Mouse (Mus musculus) kidney, postnatal 0 days (tissue): Measurements from ENCODE around the gene Hnrnpul1. TPM values are rescaled to one million over a fixed set of nuclear protein-coding genes. Genes with fewer than 3 reads are reported as not detected.
"Not testable (repeated sequence)": the region's sequence is repeated elsewhere in the genome, so short reads cannot be mapped to it uniquely, and the experiment has no call there.

Experiments
- ATAC-seq: fragments of 200-750 bp; cut with Nextera tagmentation; replicated peaks from 2 replicates; pipeline ENCODE4 v1.8.0; 2017; ENCODE audit warnings: low read depth, moderate number of reproducible peaks, moderate TSS enrichment, moderate library complexity; ENCODE audit not compliant: low FRiP score
- DNase-seq: peaks from one replicate; pipeline ENCODE4 v3.0.0-alpha.2; 2016; ENCODE audit warnings: low spot score
- H3K27ac ChIP-seq: fragments of 300-500 bp; sonication (generic); 2 replicates; pipeline ENCODE4 v1.5.1; 2014; ENCODE audit warnings: mild to moderate bottlenecking
- H3K27me3 ChIP-seq: fragments of 300-500 bp; sonication (generic); 2 replicates; pipeline ENCODE4 v1.6.1; 2014; ENCODE audit warnings: low read length, mixed read lengths; ENCODE audit not compliant: insufficient read depth
- H3K36me3 ChIP-seq: fragments of 300-500 bp; sonication (generic); 2 replicates; pipeline ENCODE4 v1.6.1; 2014; ENCODE audit warnings: low read length, mixed read lengths; ENCODE audit not compliant: insufficient read depth
- H3K4me1 ChIP-seq: fragments of 300-500 bp; sonication (generic); replicated peaks from 2 replicates; pipeline ENCODE4 v1.6.1; 2014; ENCODE audit warnings: antibody characterized with exemption, low read length, mixed read lengths; ENCODE audit not compliant: insufficient read depth
- H3K4me2 ChIP-seq: fragments of 300-500 bp; sonication (generic); 2 replicates; pipeline ENCODE4 v1.6.1; 2014; ENCODE audit warnings: mild to moderate bottlenecking, low read length, moderate library complexity, mixed read lengths
- H3K4me3 ChIP-seq: fragments of 300-500 bp; sonication (generic); replicated peaks from 2 replicates; pipeline ENCODE4 v1.5.1; 2014; ENCODE audit warnings: low read depth, low read length
- H3K9ac ChIP-seq: fragments of 300-500 bp; sonication (generic); 2 replicates; pipeline ENCODE4 v1.6.1; 2014; ENCODE audit warnings: low read depth, low read length
- H3K9me3 ChIP-seq: fragments of 300-500 bp; sonication (generic); replicated peaks from 2 replicates; pipeline ENCODE4 v1.6.1; 2016; ENCODE audit warnings: low read length, inconsistent platforms, mixed read lengths
- CTCF ChIP-seq: IDR thresholded peaks from 2 replicates; pipeline ENCODE4 v1.5.1; 2016; ENCODE audit warnings: antibody characterized with exemption, low read depth, mild to moderate bottlenecking, moderate library complexity
- WGBS: fragments of 180-500 bp; shearing (Covaris S2); extraction: QIAGEN DNeasy Blood & Tissue Kit; methylation state at CpG from one replicate; pipeline ENCODE4 v1.1.7; 2014; 5-methylcytosine and 5-hydroxymethylcytosine counted together
- polyA plus RNA-seq: library from polyadenylated mRNA; unstranded; fragments of >200 nt; fragmentation: Nextera tagmentation; extraction: Ambion mirVana; gene quantifications from 2 replicates; pipeline ENCODE4 v1.2.1, GENCODE M21; 2015

Hnrnpul1 gene
- polyA plus RNA-seq, 1 experiment from 2014 or later, result 56.0 TPM

GRCm38 (mm10) chr7:25794775-25795174 is 40.2 kb upstream of the Hnrnpul1 start:
- H3K36me3 ChIP-seq, result no peaks in the 10 kb centered on the region
- H3K4me1 ChIP-seq, result no peaks in the 10 kb centered on the region
- ATAC-seq (no peak), DNase-seq (no peak)
- H3K4me2 ChIP-seq, result no peak overlapping the region
- no peak overlapping the region for H3K4me3 ChIP-seq
- no peak overlapping the region for H3K27ac ChIP-seq
- WGBS, result 79% methylated on average over 8 of the region's 8 CpGs
- TF ChIP-seq CTCF, result no peak
- H3K9me3 ChIP-seq, result no peaks in the 10 kb centered on the region
- no peaks in the 10 kb centered on the region for H3K27me3 ChIP-seq
- no peak overlapping the region for H3K9ac ChIP-seq

GRCm38 (mm10) chr7:25793679-25794078 is 39.1 kb upstream of the Hnrnpul1 start:
- no peak overlapping the region for H3K9ac ChIP-seq
- 59% methylated on average over 3 of the region's 3 CpGs for WGBS
- no peak overlapping the region for H3K27ac ChIP-seq
- no peak for DNase-seq
- no peak for ATAC-seq
- H3K9me3 ChIP-seq, result no peaks in the 10 kb centered on the region
- H3K4me2 ChIP-seq, result no peak overlapping the region
- no peaks in the 10 kb centered on the region for H3K36me3 ChIP-seq
- H3K27me3 ChIP-seq, result no peaks in the 10 kb centered on the region
- TF ChIP-seq CTCF, result no peak
- H3K4me1 ChIP-seq, result 0 out of 2 replicates have a peak, but pooled peaks cover 3% of the 10 kb centered on the region
- no peak overlapping the region for H3K4me3 ChIP-seq

DNA sequence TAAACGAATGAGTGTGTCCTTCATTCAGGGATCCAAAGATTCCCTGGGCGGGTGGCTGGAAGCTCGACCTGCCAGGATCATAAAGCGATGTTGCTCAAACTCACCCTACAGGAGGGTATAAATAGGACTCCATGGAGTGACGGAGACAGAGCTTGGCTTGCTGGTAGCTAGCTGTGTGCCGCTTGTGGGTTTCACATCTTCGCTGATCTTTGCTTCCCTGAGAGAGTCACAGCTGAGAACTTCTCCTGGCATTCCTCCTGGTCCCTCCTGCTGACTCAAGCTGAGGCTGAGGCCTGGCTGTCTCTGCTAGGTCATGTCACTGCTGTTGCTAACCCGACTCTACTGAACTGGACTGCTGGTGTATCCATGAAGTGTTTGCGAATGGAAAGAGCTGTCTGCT is 38.4 kb upstream of the Hnrnpul1 start:
- 63% methylated on average over 9 of the region's 9 CpGs for WGBS
- not testable (repeated sequence) for H3K9ac ChIP-seq, H3K9me3 ChIP-seq, H3K4me3 ChIP-seq, H3K4me2 ChIP-seq, H3K36me3 ChIP-seq, H3K27ac ChIP-seq, DNase-seq, H3K27me3 ChIP-seq, ATAC-seq, H3K4me1 ChIP-seq

- H3K9ac ChIP-seq, result no peak overlapping the region
- H3K4me3 ChIP-seq, result no peak overlapping the region
- no peak overlapping the region for H3K27ac ChIP-seq
- H3K36me3 ChIP-seq, result no peaks in the 10 kb centered on the region
- no peak overlapping the region for H3K4me2 ChIP-seq
- no peaks in the 10 kb centered on the region for H3K9me3 ChIP-seq
- peaks cover 8% of the 10 kb centered on the region; the same call in 1 of the 2 replicates for H3K4me1 ChIP-seq
- ATAC-seq (no peak), DNase-seq (no peak)
- 64% methylated on average over 8 of the region's 8 CpGs for WGBS
- no peaks in the 10 kb centered on the region for H3K27me3 ChIP-seq
- TF ChIP-seq CTCF, result no peak
Measured at GRCm38 (mm10) chr7:25790615-25791014, 36.1 kb upstream of the Hnrnpul1 start.

GRCm38 (mm10) chr7:25789129-25789440 is 34.5 kb upstream of the Hnrnpul1 start:
- TF ChIP-seq CTCF, result no peak
- DNase-seq, result no peak
- Histone ChIP-seq H3K9me3 (no peaks in the 10 kb centered on the region), H3K36me3 (no peaks in the 10 kb centered on the region), H3K9ac (no peak overlapping the region), H3K27me3 (no peaks in the 10 kb centered on the region), H3K4me1 (peaks cover 8% of the 10 kb centered on the region; the same call in 1 of the 2 replicates), H3K27ac (0 out of 2 replicates have a peak overlapping the region, but pooled peaks have one; percentile 6), H3K4me2 (peak overlapping the region; percentile 76), H3K4me3 (peak overlapping the region; percentile 54)
- 46% methylated on average over 3 of the region's 3 CpGs for WGBS
- no peak for ATAC-seq

DNA sequence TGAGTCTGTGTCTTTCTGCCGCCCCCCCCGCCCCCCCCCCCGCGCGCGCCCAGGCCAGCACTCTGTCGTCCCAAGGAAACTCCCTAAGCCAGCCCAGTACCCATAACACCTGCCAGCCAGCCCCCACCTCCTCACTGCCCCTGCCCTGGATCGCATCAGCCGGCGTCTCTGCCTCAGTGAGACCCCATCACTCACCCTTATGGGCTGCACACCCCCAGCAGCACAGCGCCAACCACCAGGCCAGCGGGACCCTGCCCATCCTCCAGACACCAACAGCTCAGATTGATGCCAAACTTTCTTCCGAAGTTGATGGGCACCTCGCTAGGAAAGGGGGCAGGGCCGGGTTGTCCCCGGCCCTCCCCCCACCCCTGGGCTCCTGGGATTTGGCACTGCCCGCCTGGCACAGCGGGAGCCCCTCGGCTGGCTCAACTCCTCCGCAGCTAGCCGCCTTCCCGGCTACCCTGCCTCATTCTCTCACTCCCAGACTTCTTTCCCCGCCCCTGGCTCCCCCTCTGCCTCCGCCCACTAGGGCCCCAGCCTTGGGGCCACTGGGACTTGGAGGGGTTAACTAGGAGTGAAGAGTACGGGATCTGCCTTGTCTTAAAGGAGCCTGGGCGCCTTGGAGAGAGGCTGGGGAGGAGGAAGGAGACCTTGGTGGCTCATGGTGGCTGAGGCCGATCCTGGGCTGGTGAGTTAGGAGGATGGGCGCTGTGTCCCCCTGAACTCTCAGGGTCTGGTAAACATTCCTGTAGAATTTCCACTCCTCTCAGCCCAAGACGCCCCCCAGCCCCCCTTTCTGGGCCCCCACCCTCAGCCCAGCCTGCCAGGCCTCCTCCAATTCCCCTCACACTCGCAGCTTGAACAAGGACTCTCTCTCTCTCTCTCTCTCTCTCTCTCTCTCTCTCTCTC is 33.9 kb upstream of the Hnrnpul1 start, which contains the start of gene Axl:
Gene Axl (minus strand): TSS at position 486 of the 909 bp plus-strand sequence.
- Histone ChIP-seq H3K9me3 (no peaks in the 10 kb centered on the region), H3K36me3 (no peaks in the 10 kb centered on the region), H3K4me1 (peaks cover 12% of the 10 kb centered on the region; the same call in 1 of the 2 replicates), H3K9ac (peak within 1 kb of the TSS; percentile 61), H3K4me3 (peak within 1 kb of the TSS; percentile 54), H3K27me3 (no peaks in the 10 kb centered on the region), H3K4me2 (peak within 1 kb of the TSS; percentile 76), H3K27ac (peak within 1 kb of the TSS; percentile 76)
- ATAC-seq (peak; percentile 77), DNase-seq (peak; percentile 92)
- no peak for TF ChIP-seq CTCF
- WGBS, result 2% methylated on average over 27 of the region's 30 CpGs
